Mouse (Mus musculus) urinary bladder, postnatal 14 days (tissue): Measurements from ENCODE around the gene Unc93a.
"Not testable (repeated sequence)": the region's sequence is repeated elsewhere in the genome, so short reads cannot be mapped to it uniquely, and the experiment has no call there.

Experiments
- DNase-seq: peaks from one replicate; pipeline ENCODE4 v3.0.0; 2021; ENCODE audit warnings: low spot score

The Unc93a gene

DNA sequence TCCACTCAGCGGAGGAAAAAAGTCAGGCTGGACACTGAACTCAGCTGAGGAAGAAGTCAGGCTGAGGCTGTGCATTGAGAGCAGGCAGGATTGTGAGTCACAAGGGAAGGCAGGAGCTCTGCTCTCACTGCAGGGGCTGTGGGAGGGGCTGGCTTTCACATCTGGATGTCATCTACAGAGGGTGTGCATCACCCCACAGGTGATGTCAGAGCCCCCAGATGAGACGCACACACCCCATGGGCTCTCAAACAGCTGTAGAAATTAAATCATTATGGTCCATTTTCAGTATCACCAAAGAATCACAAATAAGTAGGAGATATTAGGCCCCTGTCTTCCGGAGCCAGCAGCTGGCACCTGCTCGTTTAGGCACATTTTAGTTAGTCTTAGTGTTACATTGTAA, at the start of gene Unc93a:
Gene Unc93a, minus strand, starts transcription at position 101 of the 400 bp plus-strand sequence.
- not testable (repeated sequence) for DNase-seq

DNA sequence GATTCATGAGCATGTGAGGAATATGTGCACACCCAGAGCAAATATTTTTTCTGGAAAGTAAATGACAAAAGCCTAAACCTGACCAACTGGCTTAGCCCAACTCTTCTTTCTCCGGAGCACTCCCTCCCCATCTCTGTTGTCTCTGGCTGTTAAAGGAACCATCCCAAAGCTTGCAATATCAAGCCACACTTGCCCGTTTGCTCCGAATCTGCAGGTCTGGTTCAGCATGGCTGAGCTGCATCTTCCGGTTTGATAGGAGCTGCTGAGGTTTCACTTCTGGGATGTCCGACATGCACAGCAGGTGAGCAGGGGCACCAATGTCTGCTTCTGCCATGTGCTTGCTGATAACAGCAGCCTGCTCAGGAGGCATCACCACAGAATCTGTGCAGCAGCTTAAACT, 48.9 kb upstream of the Unc93a start:
- DNase-seq = not testable (repeated sequence)

GRCm38 (mm10) chr17:13179021-13179420, 47.4 kb upstream of the Unc93a start:
- DNase-seq = not testable (repeated sequence)

GRCm38 (mm10) chr17:13177796-13178195, 46.2 kb upstream of the Unc93a start:
- DNase-seq = not testable (repeated sequence)

DNA sequence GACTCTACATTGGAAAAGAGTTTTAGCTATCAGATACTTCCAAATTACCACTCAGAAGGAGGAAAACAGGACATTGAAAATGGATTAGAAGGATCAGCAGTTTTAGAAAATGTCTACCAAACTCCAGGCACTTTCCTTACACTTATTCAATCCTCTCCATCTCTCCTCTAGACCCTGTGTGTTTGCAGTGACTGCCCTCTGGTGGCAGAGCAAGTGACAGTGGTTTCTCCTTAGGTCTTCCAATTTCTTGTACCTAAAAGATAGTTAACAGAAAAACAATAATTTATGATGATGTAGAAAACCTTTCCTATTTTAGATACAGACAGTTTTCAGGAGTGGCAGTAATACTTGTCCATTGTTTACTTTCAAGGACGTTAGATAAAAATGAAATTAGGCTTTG, 44.0 kb upstream of the Unc93a start:
- not testable (repeated sequence) for DNase-seq

DNA sequence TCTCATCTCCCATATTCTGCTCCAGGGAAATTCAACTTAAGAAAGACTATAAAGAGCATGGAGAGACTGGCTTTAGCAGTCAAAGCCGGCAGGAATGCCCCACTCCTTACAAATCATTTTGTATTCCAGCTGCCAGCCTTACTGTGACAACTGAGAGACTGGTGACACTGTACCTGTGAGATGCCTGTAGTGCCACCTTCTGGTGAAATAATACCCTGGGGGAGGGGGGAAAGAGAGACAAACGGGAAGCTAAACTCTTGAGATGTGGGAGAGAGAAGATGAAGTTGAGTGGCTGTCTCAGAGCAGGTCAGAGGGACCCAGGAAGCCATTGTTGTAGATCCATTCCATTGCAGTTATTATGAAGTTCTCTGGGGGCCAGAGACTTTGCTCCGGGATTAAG, 42.4 kb upstream of the Unc93a start:
- DNase-seq = not testable (repeated sequence)

DNA sequence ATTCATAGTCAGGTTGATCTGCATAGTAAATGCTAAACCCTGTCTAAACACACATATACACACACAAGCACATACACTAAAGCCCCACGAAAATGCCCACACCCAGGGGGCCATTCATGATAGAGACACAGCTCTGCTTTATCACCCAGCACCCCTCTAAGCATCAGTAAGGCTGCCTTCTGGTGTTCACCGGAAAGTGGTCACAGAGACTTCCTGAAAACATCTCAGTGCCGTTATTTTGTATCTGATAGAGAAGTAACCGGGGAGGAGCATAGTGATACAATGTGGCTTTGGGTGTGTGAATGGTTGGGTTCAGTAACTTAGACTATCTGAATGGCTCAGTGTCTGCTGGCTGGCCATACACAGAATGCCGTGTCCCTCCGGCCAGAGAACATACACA, 42.0 kb upstream of the Unc93a start:
- DNase-seq = not testable (repeated sequence)

- DNase-seq = not testable (repeated sequence)
Measured at GRCm38 (mm10) chr17:13146128-13146527, 14.5 kb upstream of the Unc93a start.

DNA sequence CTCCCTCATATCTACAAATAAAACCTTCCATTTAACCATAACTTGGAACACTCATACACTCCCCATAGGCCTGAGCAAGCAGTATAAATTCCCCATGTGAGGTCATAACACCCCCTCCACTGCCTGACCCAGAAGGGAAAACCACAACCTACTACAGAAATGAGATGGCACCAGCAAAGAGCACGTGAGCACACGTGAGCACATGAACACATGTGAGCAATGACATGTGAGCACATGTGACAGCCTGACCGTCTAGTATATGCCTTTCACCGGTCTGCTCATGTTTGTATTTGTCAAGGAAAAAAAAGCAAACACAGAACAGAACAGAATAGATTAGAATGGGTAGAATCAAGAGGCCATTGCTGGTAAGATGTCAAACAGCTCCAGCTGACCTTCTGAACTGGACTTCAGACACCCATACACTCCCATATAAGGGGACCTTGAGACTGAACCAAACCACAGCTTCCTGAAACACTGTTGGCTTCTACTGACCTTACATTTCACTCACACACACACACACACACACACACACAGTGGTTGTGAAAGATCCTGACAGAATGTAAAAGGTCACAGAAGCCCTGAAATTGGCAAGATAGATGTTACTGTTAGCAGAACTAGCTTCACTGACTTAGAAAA, 13.1 kb upstream of the Unc93a start:
- not testable (repeated sequence) for DNase-seq

DNA sequence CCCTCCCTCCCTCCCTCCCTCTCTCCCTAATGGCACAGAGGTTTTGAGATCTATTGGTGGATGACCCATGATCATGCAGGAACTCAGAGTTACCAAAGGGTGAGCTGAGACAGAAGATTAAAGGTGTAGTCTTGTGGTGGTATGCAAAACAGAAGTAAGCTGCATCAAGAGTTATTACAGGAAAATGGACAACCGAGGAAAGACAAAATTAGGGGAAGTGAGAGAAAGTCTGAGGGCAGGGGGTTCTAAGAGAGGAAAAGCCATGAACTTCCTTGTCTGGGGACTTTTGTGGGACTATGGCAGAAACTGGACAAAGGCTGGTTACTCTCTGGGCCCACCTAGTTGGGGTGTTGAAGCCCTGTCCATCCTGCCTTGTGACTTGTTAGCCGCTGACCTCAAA, 11.1 kb upstream of the Unc93a start:
- DNase-seq = not testable (repeated sequence)

GRCm38 (mm10) chr17:13135356-13135755, 3.7 kb upstream of the Unc93a start:
- DNase-seq = not testable (repeated sequence)

DNA sequence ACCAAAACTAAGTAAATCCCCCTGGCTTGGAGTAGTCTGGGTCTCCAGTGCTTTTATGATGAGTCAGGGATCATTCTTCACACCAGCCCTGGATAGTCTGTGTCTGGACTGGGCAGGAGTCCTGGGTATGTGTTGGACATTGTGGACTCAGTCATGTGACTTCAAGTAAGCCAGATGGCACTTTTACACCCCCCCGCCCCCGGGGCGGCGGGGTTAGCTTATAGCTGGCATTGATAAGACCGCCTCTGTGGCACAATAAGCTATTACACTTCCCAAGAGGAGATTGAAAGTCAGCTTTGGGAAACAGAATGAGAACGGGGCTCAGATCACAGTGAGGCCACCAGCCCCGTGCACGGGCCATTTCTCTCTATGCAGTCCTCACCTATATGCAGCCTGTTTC, 742 bp upstream of the Unc93a start:
- not testable (repeated sequence) for DNase-seq

DNA sequence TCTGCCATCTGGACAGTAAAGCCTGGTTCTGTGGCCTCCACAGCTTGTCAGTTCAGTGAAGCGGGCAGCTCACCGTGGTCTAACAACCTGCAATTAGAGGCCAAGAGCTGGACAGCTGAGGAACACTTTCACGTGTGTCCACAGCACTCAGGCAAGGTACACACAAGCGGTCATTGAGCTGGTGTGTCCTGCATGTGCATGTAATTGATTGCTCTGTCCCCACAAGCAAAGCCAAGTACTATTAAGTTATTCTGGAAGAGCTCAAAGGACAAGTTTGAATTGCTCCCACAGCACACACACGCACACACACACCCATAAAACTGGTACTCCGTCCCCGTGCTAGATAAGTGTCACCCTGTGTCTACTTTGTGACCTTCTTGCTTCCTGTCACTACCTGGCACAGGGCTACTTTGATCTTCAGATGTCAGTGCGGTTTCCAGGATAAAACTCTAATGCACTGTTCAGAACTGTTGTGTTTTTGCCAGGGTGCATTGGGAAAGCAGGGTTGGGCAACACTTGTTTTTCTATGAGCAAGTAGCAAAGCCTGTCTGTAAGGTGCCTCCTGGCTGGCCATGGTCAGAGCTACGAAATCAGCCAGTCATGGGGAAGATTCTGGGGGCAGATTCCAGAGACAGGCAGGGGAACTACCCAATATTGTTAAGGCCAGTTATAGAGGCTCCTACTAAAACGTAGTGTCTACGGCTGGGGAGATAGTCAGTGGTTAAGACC, 1.7 kb downstream of the Unc93a start:
- DNase-seq = not testable (repeated sequence)

GRCm38 (mm10) chr17:13129324-13129723, 2.3 kb downstream of the Unc93a start:
- not testable (repeated sequence) for DNase-seq

GRCm38 (mm10) chr17:13124241-13124640, 7.4 kb downstream of the Unc93a start:
- not testable (repeated sequence) for DNase-seq

GRCm38 (mm10) chr17:13123308-13124038, 8.1 kb downstream of the Unc93a start:
- not testable (repeated sequence) for DNase-seq

DNA sequence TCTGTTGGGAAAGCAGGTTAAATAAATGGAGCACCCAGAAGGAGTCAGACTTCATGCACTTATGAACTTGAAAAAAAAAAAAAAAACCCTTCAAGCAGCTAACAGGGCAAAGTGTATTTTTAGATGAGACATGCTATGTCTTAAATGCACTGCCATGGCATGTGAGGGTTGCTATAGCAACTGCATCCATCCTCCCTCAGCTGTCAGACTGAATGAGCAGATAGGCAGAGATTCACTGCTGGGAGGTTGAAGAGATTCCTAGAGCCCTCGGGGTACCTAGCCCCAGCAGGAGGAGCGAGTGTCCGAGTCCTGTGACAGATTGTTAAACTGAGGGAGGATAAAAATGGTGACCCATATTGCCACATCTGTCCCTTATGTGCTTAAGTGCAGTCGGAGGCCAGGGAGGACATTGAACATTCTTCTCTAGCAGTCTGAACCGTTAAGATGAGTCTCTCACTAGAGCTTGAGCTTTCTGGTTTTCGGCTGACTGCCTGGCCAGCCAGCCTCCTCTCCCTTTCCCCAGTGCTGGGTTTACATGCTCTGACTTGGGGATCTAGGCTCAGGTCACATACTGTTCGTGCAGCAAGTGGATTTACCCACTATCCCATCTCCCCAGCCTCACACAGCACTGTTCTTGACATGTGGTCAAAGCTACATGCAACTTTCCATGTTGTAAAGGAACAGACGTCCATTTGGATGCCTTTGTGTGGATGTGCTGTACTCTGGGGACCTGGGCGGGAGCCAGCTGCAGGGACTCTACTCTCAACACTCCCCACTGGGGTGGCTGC, 18.9 kb downstream of the Unc93a start:
- not testable (repeated sequence) for DNase-seq

DNA sequence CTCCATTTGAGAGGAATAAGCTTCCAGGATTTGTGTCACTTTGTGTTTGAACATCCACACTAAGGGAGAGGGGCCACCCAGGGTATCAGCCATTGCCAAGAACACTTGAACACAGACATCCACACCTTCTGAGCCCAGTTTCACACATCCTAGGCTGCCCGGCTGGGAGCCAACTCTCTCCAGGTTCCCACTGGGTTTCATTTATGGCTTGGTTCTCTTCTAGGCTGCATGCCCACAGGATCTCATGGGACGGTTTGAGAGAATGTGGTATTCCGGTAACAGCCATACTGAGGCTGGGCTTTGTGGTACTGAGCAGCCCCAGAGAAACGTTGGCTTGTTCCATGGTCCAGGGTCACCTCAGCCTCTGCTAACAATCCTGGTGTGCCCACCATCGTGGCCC, 25.0 kb downstream of the Unc93a start:
- DNase-seq = not testable (repeated sequence)

DNA sequence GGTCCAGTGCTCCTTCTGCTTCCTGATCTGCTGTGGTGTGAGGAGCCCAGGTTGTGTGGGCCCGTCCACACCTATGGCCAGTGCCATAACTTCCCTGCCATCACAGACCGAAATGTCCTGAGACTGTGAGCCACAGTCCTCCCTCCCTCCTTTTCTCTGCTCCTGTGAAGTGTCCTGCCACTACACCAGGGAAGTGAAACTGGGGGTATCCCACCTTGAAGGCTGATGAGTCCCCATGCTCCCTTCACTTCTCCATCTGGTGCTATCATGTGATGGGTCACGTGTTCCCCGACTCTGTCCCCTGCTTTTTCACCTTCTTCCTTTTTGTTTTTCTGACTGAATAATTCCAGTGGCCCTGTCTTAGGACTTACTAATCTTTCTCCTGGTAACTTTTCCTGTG, 38.6 kb downstream of the Unc93a start:
- not testable (repeated sequence) for DNase-seq

DNA sequence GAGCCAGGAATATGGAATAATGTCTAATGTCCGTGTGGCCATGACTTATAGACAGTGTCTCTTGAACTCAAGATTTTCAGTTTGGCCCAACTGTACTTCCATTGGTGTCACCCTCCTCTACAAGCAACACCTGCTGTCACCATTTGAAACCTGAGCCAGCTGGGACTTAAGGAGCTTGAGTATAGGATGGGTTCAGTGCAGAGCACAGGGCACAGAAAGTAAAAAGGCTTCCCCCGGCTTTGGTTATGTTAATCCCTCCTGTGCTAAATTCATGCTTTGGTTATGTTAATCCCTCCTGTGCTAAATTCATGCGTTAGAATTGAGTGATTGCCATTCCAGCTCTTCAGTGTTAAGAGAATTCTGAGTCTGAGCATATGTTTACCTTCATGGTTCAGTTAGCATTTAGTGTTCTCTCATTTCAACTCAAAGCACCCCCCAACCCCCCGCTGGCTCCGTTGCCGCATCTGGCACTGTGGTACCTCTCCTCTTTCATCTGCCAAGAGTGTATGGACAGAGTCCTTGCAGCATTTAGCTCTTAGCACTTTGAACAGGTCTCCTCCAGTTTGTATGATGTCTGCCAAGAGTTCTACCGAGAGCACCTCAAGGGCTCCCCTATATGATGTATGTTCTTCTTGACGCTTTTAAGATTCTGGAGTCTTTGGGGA, 39.4 kb downstream of the Unc93a start:
- not testable (repeated sequence) for DNase-seq

DNA sequence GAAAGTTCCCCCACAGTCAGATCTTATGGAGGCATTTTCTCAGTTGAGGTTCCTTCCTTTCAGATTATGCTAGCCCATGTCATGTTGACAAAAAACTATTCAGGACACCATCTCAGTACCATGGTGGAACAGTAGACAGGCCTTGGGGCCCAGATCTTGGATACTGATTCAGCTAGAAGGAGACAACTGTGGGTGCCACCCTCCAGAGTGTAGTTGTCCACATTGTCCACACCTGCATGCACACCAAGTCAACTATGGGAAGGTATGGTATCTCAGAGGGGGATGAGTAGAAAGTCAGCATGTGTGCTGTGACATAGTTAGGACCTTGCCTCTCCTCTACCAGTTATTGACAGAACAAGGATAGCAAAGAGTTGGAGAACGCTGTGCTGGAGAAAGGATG, 40.1 kb downstream of the Unc93a start:
- DNase-seq = not testable (repeated sequence)
